Mouse (Mus musculus) embryo, embryonic 11.5 days (tissue): ENCODE results near the gene Eif2d.
A peak's percentile ranks its signal among the peaks of the same experiment; 100 is the strongest.

ENCODE experiments used
- DNase-seq: peaks from one replicate; pipeline ENCODE4 v3.0.0-alpha.2; 2012; ENCODE audit warnings: low read depth, low spot score

Eif2d gene

DNA sequence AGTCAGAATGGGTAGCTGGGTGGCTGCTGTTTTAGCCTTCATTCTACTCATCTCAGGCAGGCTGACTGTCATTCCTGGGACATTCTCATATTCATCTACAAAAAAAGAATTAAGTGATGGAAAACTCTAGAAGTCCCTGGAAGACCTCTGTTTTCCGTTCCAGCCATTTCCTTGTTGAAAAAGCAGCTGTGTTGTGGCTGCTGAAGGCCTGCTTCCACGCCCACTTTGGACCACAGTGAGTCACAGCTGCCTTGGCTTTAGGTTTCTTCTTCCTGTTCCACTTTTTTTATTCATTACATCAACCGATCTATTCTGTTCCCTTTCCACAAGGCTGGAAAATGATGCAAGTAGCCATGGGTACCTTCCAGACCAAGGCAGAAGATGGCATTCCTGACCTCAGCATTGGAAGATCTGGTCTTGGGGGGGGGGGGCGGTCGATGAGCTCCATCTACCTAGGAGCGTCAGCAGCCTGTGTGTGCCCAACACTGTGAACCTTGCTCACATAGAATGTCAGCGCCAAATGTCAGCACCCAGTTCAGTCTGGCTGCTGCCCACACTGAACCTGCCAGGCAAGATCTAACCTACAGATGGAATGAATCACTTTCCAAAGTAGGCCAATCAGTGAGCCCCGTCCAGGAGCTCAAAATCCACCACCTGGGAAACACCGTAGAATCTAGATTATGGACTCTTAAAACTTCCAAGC, 31.4 kb downstream of the Eif2d start:
- no peak for DNase-seq

DNA sequence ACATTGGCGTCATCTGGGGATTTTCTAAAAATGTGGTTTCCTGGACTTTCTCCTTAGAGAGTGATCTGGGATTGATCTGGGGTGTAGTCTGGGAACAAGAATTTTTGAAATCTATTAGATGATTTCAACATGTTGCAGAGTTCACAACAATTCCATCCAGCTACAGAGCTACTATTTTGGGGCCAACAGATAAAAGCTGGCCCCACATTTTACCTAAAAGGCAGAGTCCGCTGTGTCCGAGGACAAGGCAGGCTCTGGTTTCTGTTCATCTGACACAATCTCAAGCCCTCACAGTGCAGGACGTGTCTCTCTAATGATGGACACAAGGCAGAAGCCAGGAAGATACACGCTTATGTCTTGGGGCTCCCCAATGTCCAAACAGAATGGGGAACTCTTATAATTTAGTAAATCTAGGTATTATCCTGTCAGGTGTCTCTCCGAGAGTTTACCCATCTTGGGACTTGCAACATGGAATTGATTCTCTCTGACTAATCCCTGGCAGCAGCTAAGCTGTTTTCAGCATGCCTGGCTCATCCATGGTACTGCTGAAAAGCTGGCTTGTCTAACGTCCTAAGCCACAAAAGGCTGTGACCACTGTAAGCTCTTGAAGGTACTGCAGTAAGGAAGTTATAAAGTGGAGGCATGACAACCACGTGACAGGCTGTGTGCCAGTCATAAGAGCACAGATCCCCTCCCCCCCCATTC, 32.1 kb downstream of the Eif2d start:
- no peak for DNase-seq

DNA sequence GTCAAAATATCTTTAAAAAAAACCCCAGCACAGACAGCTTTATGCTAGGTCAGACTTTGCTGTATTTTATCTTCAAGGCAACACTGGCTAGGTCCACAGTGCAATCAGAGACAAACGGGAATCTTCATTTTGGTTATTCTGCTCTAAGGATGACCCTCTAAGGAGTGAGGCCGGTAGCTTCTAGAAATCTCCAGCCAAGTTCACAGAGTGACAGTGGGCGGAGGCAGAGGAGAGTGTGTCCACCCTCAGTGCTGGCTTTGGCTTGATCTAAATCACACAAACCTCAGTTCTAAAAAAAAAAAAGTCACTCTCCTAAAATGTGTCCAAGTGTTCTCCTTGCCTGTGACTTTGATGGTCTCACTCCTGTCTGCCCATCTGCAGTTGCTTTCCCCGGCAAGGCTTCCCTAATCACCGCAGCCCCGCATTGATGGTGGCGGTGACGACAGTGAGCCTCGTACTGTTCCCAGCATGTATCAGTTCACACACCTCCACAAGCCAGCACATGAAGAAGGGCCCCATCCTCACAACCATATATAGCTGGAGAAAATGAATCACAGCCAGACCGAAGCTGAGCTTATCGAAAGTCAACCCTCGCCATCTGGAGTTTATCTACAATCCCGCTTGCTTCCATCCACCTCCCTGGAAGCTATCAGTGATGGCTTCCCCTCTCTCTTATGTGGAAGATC, 33.0 kb downstream of the Eif2d start:
- DNase-seq: no peak

DNA sequence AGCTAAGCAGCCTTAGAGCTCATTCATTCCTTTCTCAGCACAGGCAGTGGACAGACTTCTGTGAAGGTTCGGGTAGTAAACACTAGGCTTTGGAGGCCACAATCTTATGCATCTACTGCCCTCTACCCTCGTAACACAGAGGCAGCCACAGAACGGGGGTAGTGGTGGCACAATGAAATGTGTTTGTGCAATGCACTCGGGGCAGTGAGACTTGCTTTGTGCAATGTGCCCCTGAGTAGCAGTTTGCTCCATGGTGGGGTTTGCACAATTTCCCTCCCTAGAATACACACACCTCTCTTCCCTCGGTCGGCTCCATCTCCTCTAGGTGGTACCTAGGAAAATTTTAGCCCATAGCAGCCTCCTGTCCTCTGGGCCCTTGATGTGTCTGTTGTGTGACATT, 34.0 kb downstream of the Eif2d start:
- no peak for DNase-seq

DNA sequence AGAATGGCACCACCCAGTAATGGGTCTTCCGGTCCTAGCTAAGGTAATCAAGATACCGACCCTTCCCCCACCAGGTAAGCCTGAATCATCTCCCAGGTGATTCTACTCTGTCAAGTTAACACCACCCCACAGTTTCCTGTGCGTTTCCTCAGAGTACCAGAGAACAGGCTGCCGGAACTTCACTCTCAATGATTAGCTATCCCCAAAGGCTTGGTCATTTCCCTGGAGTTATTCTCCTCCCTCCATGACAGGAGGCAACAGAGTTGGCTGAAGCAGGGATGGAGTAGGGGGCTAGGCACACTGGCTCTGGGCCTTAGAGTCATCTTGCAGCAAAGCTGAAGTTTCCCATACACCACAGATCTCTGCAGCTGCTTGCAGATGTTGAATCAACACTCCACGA, 34.9 kb downstream of the Eif2d start:
- DNase-seq: no peak

DNA sequence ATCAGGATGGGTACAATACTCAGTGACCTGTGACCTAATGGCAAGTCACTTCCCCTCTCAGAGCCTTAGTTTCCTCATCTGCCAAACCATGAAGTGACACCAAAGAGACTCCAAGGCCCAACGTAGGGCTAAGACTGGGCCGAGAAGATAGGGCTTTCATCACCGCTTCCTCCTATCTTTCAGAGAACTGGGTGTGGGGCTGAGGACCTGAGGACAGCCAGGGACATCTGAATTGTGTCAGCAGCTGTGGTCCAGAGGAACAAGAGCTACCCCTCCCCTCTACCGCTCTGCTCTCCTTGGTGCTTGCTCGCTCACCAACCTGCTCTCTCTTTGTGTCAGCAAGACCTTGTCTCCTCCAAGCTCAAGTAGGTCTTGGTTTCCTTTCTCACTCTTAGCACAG, 35.7 kb downstream of the Eif2d start:
- DNase-seq: no peak

DNA sequence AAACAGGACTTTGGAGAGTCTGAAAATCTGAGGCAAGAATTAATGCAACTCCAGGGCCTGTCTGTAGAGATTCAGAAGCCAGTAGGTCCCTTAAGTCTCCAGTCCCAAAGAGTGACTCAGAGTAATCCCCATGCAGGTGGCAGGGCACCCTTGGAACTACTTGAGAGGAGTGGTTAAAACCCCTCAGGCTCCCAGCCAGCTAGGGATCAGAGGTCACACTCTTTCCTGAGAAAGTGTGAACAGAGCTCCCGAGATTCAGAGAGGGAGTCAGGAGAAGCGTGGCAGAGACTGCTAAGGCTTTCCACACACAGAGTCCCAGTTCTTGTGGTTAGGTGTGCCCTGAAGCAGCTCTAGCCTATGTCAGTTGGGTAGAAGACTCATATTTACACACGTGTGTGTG, 40.8 kb downstream of the Eif2d start:
- DNase-seq: no peak

DNA sequence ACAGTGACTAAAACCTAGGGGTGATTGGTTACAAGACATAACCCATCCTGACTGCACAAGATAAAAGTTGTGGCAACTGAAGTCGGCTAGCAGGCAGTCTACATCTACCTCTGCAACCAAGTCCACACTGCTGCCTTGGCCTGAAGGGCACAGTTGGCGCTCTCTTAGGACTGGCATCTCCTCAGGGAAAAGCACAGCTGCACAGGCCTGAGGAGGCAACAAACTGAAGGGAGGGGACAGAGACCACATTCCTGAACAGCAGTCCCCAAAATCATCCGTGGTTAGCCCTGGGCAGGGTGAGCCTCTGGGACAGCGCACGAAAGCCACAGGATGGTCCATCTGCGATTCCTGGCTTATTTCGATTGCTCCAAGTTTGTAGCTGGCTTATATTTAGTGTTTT, 42.7 kb downstream of the Eif2d start:
- no peak for DNase-seq

DNA sequence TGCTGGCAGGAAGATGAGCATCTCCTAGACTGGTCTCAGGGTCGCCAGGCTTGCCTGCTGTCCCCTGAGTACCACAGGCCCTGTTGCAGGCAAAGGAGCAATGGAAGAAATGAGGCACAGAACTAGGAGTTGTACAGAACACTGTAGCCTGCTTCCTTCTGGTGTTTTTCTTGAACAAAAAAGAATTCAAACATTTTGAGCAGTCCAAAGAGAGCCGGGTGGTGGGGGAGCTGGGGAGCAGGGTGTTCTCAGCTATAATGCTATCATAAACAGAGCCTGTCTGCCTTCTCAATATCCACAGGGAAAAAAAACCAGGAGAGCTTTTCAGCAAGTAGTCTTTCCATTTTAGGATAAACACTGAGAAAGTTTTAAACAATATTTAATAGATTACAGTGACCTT, 43.1 kb downstream of the Eif2d start:
- no peak for DNase-seq

DNA sequence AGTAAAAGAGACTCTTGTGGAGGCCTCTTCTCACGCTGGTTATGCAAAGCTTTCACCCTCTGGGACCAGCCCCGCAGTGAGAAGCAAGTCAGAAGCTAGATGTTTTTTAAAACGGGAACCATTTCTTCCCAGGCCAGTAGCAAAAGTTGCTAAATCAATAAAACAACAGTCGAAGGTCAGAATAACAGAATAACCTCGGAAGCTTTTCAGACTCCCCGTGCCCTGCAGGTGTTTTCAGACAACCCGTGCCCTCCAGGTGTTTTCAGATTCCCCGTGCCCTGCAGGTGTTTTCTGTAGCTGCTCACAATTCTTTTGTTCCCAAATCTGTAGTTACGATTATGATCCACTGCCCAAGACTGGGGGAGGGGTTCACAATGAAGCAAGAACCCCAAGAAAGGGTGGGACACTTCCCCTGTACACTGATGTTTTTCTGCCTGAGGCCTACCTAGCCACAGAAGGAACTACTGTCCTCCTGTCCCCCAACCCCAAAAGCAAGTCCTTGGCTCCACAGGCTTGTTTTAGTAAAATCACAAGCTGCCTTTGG, 45.5 kb downstream of the Eif2d start:
- no peak for DNase-seq

DNA sequence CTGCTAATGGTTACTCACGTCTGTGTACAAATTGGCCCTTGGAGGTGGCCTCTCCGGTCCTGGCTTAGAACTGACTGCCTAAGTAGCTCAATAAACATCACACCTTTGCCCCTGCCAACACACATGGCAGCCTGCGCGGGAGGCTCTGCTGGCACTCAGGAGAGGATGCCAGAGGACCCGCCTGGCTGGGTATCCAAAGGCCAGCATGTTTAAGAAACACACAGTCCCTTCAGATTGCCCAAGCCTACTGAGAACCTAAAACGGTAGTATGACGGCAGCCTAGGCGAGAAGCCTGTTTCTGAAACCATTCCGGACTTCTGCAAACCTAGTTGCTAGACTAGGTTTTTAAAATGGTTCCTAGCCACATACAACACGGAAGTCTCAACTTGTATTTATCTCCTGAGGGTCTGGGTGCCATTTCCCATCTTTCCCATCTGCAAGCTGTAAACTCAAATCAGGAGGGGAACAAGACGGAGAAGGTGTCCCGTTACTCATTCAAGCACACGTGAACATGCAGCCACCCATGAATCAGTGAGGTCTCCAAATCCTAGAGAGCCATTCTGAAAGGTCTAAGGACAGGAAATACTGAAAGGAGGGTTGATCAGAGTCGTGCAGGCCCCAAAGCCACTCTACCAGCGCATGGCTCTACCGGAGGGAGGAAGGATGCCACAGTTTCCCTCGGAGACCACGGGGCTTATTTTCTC, 46.3 kb downstream of the Eif2d start:
- no peak for DNase-seq

DNA sequence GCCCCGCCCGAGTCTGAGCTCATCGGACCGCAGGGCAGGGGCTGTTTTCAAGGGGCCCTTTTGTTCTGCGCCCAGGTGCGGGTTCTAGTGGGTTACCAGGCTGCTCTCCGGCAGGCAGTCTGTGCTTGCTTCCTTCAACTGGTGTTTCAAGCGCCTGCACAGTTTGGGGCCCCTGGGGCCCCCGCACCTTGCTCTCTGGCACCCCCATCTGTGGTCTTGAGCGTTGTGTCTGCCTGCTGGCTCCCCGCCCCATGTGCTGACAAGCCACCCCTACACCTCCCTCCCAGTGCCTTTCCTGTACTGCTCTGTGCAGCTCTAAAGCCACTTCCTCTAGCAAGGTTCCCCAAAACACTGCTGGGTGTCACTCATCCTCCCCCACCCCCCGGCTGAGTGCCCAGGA, 47.0 kb downstream of the Eif2d start:
- no peak for DNase-seq

DNA sequence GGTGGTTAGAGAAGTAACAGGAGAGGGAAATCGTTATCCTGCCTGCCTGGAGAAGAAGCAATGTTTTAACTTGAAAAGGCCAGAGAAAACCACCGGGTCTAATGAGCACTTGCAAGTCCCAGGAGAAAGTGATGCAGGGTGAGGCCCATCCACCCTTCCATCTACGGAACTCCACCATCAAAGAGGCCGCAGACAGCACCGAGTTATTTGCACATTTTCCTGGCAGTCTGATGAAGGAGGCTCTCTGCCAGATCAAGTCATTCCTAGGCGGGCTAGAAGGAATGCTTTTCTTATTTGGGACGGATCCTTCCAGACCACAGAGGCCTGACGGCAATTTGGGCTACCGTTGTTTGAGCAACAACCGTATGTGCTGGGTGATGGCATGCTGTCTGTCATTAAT, 47.6 kb downstream of the Eif2d start:
- DNase-seq: no peak

DNA sequence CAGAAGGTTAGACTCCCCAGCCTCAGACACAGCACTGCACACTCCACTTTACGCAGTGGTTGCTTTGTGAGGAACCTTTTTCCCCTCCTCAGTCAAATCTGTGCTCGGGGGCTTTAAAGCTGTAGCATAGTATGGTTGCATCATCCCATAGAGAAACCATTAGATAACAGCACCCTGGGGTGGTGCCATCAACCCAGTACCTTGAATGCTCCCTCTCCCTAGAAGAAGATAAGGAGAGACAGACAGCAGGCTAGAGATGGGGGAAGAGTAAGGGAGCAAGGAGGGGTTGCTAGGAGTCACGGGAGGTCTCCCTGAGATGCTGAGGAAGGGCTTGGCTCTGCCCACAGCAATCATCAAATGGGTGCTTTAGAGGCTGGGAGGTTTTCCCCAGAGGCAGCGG, 48.4 kb downstream of the Eif2d start:
- DNase-seq: no peak

DNA sequence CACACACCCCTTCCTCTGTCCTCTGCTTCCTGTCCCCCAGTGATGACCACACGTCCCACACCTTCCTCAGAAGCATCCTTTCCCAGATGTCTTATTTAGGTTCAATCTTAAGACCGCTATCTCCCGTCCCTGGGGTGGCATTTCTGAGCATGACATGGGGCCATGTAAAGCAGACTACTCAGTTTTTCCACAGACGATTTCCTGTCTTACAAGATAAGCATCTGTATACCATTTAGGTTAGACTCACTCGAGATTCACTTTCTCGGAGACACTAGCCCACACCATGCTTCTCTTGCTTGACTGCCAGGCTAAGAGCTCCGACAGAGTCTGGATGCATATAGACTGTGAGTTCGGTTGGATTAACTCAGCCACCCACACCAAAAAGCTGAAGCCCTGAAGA, 51.5 kb downstream of the Eif2d start:
- DNase-seq: no peak

DNA sequence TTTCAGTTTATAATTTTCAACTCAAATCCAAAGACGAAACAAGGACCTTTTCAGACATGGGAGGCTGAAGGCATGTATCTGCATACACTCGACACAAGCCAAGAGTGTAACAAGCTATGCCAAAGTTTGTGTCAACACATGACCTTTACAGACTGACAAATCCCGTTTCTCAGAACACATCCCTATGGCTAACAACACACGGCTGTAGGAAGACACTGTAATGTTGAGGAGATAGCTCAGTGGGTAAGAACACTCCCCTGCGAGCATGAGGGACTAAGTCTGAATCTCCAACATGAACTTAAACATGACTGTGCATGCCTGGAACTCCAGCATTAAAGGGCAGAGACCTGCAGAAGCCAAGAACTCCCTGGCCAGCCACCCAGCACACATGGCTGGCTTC, 53.4 kb downstream of the Eif2d start:
- no peak for DNase-seq

DNA sequence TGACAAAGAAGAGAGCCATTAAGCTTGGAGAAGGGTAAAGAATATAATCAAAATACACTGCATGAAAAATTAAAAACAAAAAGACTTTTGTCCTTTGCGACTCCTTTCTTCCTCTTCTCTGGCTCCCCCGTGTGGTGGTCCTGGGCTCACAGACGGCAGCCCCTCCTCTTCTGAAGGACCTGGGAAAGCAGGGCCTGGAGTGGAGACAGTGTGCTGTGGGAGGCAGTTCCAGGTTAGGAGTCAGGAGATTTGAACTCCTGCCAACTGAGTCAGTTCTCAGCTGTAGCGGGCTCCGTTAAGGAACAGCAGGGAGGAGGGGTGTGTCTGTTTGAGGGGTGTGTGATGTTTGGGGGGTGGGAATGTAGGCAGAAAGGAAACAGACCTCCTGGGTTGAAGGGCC, 54.5 kb downstream of the Eif2d start:
- DNase-seq: peak; percentile 35

DNA sequence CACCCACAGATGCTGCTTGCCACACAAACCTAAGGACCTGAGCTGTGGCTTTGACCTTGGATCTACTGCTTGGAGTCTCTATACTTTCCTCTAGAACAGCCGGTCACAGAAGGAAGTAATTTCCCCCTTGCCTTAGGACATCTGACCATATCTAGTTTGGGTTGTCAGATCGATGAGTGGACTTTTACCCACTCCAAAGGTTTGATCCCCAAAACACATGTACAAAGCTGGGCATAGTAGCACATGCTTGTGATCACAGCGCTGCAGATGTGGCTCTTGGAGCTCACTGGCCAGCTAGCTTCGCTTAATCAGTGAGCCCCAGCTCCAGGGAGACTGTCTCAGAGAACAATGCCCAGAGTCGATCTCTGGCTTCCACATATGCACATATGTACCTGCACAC, 55.1 kb downstream of the Eif2d start:
- DNase-seq: no peak

DNA sequence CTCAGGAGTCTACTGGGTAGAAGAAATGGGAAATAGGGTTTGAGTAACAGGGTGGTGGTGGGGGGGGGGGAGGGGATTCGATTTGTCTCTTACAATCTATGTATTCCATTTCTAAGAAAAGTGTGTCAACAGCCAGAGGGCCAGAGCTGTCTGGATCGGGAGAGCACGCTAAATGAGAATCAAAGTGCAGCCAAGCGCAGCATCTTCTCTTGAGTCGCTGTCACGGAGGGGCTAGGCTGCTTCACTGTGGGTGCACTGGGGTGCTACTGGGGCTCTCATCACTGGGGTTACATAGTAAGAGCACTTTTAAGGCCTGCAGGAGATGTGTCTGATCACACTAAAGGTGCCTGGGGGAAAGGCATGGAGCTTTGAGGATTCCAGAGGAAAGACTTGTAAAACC, 55.8 kb downstream of the Eif2d start:
- DNase-seq: no peak

DNA sequence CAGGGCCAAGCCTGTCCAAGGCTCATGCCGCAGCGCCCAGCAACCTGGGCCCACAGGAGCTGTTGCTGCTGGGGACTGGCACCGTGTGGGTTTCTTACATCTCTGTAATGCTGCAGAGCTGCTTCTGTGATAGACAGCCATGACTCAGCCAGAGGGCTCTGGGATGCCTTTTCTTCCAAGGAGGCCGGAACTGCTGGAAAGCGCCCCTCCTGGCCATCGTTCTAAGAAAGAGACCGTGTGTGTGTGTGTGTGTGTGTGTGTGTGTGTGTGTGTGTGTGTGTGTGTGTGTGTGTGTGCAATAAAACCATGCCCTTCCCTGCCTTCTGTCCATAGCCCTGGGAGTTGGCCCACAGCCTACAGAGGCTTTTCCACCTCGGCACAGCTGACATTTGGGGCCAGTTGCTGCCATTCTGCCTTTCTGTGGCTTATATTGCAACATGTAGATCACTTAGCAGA, 57.0 kb downstream of the Eif2d start:
- no peak for DNase-seq

DNA sequence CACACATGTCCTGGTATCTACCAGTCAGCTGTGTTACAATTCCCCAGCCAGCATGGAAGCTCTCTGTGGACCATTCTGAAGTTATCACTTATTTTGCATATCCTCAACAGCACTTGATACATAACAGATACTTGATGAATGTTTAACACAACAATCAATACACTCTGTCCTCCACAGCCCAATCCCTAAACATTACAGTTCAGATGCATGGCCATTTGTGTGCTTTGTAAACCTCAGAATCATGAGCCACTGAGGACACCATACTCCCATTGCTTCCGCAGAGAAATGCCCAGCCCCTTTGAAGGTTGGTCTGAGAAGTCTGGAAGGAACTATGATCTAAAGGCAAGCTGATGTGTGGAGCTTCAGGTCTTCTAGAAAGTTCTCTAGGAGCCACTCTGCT, 58.7 kb downstream of the Eif2d start:
- no peak for DNase-seq

DNA sequence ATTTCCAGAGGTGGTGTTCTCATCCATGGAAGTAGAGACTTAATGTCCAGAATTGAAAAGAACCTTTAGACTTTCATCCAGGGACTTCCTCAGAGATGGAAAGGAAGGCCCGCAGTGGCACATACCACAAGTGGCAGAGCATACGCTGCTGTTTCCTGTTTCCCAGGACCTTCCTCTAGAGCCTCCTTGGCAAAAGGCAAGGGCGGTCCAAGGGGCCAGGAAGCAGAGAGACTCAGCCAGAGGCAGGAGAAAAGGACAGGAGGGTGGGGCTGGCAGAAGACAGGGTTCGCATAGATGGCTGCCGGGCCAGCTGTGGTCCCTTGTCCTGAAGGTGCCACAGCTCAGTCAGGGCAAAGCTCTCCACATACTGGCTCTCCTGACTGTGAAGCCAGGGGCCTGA, 60.0 kb downstream of the Eif2d start:
- DNase-seq: no peak
